Mouse (Mus musculus) layer of hippocampus, adult 9-11 months (tissue): ENCODE results near the gene Ranbp9.
"Not testable (repeated sequence)": the region's sequence is repeated elsewhere in the genome, so short reads cannot be mapped to it uniquely, and the experiment has no call there.

Experiments used
- DNase-seq: peaks from one replicate; pipeline ENCODE4 v3.0.0; 2022

Ranbp9 gene

DNA sequence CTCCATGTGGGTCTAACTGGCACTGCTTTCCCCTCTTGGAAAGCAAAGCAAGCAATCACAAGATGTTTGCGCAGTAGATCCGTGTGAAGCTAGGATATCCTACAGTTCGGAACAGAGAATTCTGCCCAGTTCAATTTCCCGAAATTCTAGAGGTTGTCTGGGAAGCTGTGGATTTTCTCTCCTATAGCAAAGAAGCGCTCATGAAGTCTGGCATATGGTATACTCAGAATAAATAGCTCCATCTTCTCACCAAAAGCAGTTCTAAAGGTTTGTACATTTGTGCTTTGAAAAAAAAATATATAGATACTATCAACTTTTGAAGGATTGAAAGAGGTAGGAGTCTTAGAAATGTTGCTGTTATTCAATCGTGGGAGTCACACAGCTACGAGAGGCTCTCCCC is 14.6 kb upstream of the Ranbp9 start:
- DNase-seq: no peak

DNA sequence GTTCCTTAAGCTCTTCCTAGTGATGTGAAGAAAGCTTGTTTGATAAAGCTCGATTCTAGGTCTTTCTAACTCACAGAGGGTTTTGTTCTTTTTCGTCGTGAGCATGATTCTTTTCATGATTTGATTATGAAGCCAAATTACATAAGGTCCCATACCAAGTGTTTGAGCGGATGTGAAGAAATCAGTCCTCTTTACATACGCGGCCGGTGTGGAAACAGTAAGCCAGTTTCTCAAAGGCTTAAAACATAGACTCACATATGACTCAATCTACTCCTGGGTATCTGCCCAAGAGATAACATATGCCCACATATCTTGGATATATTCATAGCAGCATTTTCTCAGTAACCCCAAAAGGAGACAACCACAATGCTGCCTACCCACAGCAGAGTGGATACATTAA is 12.6 kb upstream of the Ranbp9 start:
- no peak for DNase-seq

DNA sequence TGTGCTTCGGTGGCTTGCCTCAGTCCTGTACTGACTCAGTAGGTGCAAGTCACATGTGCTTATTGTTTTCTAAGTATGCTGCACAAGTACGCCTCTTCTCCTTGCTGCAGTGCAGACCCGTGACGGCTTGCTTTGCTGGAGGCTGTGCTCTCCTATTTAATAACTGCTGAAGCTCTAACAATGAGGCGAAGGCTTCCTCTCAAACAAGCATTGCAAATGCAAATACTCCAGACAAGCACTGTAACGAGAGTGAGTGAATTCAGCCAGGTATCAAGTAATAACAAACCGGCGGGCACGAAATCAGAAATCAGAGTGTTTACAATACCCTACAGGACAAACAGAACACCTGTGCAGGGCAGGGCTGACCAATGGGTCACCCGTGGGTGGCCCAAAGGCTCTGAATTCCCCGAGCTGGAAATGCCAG is 12.0 kb upstream of the Ranbp9 start:
- DNase-seq: no peak

DNA sequence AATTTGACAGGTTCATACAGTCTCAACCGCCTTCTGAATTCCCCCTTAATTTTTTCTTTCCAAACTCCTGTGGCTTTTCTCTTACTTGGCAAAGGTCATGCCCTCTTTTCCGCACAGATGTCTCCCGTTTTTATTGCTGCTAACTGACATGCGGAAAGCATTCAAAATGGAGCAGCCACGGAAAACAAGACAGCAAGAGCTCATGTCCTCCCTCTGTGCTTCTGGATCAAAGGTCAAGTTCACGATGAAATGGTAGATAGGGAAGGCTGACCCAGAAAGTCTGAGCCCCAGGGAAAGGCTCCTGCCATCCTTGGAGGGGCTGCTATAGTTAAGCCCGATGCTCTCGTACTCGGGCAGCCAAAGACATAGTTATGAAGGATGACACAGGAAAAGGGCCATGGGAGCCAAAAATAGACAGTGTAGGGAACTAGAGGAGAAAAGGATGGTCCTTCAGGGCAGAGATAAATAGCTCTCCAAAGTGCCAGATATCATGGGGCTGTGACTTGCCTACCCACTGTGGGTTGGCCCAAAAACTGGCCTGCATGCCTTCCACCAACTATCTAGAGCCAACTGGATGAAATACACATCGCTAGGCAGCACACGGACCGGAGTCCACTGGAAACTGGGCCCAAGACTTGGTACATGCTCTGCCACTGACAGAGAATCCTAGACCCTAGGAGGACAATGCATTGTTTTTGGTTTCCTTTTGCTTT is 5.6 kb upstream of the Ranbp9 start:
- no peak for DNase-seq

DNA sequence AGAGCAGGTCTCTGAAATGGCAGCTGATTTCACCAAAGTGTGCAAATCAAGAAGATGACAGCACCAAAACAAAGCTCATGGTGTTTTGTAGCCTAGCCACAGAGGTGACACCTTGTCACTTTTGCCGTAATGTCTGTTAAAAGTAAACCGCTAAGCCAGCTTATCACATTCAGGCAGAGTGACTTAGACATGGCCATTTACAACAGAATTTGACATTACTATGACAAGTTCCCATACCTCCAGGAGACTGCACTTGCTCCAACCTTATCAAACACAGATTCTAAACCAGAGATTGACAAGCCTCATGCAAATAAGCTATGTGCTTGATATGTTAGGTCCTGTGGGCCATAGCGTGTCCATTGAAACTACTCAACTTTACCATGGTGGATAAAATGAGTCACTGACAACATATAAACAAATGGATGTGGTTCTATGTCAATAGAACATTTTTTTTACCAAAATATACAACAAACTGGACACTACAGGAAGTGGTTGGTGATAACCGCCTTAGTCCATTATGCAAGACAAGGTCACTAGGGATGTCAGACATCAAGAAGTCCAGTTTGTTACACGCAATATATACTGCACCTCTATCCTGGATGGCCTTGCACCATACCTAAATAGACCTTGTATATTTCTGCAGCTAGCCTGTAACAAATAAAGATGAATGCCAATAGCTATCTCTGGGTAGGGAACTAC is 4.3 kb upstream of the Ranbp9 start:
- no peak for DNase-seq

DNA sequence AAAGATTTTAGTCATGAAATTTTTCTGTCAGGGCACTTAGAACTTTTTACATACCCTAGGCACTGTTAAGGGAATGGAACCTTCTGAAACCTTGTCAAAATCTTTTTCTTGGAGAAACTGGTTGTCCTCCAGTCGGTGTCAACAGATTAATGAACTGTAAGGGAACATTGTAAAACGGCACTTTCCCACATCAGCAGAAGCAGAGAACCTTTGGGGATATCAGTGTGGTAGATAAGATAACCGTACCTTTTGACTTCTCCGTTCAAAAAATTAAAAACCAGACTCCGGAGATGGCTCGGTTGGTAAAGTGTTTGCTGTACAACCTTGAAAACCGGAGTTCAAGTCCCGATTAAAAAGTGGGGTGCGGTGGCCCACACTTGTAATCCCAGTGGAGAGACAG is 1.7 kb upstream of the Ranbp9 start:
- DNase-seq: no peak

DNA sequence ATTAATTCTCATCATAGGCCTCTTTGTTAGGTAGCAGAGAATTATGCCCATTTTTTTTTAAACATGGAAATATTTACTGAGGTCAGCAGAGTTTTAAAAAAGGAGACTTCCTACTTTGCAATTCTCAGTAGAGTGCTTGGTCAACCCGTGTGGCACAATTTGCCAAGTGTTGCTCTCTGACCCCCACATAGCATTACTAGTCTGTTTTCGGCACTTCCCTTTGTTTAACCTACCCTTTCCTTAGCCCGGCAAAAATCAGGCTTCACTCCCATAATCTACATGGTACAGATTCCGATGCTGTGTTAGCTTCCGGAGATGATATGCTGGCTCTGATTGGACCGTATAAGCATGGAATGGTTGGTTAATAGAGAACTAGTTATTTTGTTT is 770 bp upstream of the Ranbp9 start:
- no peak for DNase-seq

DNA sequence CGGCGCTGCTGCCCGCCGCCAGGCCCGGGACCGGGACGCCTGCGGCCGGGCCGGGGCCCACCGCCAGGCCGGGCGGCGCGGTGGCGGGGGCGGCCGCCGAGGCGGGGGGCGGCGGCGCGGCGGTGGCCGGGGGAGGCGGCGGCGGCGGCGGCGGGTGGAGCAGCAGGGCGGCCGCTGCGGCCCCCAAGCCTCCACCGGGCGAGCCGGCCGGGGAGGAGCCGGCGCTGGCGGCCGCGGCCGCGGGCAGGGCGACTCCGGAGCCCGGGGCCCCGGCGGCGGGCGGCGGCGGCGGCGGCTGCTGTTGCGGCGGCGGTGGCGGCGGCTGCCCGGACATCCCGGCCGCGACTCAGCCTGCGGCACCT is 506 bp downstream of the Ranbp9 start:
- DNase-seq: no peak

DNA sequence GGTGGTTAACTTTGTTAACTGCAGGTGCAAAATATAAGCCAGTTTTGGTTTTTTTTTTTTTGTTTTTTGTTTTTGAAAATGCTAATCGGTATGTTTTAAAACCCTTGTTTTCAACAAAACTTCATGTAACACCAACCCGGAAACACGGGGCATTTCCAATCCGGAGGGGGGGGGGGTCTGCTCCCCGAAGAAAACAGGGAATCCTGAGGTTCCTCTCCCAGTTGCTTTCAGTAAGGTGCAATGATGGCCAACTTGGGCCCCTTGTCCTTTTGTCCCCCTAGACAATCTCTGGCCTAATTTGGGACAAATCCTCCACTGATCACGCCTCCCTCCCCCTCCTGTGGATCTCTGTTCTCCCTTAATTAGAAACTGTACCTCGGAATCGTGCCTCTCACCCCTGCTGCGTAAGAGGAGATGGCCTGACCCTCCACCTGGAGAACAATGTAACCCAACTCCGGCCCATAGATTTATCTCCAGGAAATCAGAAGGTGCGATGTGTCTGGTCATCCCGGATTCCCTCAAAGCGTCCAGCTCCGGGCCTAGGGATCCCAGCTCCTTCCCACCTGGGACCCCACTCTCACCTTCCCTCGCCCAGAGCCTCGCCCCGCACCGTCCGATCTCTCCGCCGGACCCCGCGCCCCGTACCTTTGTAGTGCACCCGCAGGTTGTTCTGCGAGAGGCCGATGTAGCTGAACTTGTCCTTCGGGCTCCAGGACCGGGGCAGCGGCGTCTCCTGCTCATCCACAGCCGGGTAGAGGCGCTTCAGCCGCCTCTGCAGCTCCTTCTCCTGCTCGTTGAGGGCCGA is 1.1 kb downstream of the Ranbp9 start:
- DNase-seq: no peak

DNA sequence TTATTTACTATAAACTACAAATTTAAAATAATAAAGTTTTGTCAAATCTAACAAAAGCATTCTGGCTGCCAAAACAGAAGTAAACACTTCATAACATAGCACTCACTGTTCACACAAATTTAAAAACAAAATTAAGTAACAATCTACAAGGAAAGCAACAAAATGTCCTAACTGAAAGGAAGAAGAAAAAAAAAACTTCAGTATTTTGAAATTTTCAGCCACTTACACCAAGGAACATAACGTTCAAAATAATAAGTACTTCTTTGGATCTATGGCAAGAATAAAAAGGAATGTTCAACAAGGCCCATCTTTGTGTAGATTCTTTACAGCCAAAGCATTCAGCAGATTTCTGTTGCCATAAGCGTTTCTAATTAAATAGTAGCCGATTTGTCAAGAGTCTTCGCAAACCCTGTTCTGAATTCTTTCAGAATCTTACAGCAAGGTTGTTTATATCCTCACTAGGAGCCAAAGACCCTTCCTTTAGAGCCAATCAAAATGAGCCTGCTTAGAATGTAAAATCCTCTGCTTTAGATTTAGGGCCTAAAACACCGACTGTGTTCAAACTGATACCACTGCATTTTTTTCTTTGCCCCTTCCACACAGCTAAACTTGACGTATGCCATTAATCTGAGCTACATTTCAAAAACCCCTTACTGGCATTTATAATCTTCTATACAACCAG is 1.9 kb downstream of the Ranbp9 start:
- DNase-seq: no peak

DNA sequence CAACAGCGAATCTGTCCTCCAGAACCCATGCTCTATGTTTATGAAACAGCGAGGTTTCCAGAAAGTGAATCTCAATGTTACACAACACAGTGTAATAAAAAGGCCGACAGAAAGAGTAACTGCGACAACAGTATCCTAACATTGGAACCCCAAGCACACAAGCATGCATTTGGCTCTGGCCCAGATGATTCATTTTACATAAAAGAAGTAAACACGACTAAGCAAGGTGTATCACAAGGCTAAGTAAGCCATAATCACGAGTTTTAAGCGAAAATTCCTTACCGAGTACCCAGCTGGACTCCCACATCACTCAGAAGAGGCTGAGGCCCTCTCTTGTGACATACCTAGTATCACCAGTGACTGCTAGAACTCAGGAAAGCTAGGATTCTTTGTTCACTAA is 2.5 kb downstream of the Ranbp9 start:
- DNase-seq: no peak

DNA sequence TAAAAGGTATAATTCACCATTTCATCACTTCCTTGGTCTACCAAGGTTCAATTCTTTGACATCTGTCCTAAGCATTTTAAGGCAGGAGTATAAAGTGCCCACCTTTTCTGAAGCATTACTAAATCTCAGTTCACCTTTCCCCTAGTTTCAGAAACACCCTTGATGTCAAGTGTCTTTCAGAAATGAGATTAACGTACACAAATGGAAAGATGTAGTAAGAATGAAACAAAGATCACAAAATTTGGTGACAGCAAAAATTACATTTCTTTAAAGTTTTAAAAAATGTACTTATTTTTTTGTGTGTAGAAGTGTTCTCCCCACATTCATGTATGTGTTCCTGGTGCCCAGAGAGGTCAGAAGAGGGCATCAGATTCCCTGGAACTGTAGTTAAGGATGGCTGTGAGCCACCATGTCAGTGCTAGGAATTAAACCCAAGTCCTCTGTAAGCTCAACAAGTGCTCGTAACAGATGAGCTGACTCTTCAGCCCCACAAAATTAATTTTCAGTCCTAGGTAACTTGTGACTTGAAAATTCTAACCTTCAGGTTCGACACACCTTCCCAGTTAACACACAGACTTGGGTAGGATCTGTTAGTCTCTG is 3.9 kb downstream of the Ranbp9 start:
- no peak for DNase-seq

DNA sequence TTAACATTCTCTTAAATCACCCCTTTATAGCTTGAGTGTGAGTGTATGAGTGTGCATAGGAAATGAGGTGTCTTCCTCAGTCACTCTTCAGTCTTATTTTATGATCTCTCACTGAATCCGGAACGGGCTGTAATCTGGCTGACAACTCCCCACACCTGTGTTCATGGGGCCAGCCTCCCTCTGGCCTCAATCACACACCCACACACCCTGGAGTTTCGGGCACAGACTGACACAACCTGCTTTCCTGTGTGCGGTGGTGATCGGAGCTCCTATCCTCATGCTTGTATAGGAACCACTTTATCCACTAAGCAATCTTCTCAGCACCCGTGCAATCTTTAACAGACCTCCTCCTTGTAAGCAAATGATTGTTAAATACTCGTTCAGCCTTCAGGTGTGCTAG is 4.9 kb downstream of the Ranbp9 start:
- DNase-seq: no peak

DNA sequence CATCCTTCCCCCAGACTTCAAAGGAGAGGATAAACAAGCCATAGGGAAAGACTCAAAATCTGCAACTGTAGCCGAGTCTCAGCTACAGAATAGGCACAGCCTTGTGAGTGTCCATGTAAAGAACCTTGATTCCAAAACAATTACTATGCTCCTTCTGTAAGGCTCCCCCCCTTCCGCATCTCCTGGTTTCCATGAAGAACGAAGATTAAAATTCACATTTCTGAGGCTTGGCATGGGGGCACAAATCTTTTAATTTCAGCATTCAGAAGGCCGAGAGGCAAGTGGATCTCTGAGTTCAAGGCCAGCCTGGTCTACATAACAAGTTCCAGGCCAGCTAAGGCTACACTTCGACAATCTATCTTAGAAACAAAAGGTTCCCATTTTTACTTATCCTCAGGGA is 6.4 kb downstream of the Ranbp9 start:
- no peak for DNase-seq

DNA sequence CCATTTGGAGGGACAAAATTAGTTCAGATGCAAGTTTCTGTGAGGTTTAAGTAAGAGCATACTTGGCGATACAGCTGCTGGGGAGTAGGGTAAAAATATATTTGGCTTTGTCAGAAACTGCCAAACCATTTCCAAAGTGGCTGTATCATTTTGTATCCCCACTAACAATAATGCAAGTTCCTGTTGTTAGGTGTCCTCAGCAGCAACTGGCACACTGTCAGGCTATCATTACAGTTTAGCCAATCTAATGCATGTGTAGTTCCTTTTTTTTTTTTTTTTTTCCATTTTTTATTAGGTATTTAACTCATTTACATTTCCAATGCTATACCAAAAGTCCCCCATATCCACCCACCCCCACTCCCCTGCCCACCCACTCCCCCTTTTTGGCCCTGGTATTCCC is 9.2 kb downstream of the Ranbp9 start:
- DNase-seq: not testable (repeated sequence)

DNA sequence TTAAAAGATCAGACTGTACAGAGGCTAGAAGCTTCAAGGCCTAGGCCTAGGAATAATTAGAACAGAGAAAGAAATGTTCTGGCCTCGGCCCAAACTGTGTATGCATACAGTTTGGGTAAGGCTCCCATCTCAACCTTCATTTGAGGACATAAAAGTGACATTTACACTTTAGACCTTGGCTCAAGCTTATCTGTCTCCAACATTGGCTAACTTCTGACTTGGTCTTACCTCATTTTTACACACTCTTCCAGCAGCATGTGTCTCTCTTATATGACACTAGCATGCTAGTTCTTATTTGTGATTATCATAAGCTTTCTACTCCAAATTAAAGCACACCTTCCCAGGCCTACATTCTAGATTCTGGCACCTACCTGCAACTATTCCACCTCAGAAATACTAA is 11.5 kb downstream of the Ranbp9 start:
- DNase-seq: no peak

DNA sequence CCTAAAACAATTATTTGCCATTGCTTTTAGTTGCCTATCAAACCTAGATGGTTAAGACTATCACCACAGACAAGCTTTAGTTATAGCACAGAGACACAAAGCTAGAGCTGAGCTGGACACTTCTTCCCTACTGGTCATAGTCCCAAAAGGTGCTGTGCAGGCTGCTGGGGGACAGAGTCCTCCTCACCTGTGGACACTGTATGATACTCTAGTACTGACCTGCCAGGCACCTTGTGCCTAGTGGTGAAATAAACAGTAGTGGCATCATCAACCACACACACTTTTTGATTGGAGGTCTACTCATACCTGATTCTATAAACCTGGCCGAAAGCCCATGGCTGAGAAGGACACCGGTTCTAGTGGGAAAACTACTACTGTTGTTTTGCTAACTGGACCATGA is 16.5 kb downstream of the Ranbp9 start:
- DNase-seq: no peak

DNA sequence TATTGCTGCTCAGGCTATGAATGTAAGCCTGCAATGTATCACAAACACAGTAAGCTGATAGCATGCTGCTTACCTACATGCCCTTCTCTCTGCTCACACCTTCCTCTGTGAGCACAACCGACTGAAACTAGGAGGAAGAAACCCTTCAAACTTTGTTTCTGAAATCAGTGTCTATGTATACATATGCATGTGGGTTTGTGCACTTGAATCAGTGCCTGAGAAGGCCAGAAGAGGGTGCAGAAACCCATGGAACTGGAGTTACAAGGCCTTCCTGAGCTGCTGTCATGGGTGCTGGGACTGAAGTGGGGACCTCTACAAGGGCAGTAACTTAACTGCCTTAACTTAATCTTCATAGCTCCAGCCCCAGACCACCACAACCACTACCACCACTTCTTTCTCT is 23.9 kb downstream of the Ranbp9 start:
- no peak for DNase-seq

DNA sequence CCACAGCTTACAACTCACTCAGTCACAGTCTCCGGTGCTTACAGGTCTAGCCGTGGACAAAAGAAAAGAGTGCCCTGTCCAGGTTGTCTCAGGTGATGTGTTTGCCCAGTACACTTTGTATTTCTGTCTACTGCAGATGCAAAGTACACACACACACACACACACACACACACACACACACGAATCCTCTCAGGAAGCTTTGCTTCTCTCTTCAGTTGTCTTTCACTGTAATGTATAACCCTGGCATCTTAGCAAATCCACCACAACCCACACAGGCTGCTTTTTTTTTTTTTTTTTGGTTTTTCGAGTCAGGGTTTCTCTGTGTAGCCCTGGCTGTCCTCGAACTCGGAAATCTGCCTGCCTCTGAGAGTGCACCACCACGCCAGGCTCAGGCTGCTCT is 26.7 kb downstream of the Ranbp9 start:
- DNase-seq: no peak

DNA sequence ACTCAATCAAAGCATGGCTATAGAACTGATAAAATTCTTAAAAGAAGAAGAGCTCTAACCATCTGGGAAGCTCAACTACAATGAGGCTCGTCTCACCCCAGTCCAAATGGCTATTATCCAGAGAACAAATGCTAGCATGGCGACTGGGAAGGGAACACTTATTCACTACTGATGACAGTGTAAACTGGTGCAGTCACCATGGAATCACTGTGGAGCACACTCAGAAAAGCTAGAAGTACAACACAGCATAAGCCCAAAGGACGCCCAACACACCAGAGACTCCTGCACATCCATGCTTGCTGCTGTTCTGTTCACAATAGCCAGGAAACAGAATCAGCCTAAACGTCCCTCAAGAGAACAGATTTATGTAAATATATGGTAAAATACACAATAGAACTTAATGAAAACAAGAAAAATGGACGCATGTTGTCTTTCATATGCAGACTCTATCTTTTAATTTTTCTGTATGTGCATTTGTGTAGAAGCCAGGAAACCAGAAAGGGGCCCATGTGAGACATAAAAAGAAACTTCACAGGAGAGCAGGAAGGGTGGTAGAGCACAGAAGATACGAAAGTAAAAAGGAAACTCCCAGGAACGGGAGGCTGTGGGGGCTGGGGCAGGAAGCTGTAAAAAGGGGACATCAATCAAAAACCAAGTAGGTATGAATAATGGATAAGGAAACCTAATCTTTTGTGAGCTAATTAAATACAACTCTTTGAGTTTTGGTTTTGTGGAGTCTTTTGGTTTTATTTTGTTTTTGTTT is 28.1 kb downstream of the Ranbp9 start:
- no peak for DNase-seq

DNA sequence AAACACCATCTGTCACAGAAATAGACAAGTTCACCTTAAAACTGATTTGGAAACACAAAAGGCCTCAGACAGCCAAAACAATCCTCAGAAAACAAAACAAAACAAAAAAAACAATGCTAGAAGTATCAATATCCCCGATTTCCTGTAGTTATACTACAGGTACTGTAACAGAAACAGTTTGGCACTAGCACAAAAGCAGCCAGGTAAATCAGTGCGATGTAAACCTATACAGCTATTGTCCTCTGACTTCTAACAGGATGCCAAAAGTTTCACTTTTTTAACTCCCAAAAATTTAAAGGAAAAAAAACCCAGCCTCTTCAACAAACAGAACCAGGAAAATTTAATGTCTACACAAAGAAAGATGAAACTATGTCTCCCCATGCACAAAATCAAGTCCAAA is 28.9 kb downstream of the Ranbp9 start:
- DNase-seq: no peak

DNA sequence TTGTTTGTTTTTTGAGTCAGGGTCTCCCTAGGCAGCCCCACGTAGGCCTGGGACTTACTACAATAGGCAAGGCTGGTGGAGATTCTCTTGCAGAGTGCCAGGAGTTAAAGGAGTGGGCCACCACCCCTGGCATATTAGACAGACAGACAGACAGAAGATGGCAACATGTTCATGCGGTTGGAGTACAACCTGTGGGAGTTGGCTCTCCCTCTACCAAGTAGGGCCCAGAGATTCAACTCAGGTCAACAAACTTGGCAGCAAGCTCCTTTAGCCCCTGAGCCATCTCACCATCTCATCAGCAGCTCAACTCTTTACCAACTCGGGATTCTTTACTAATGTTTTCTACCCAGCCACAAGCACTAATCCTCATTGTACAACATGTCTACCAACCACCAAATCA is 30.4 kb downstream of the Ranbp9 start:
- DNase-seq: no peak
